8 mouse cellular contexts compared by ENCODE assay signal in genomic region chr7:126896912-126897311, GRCm38 (mm10). TPM values are rescaled to one million over a fixed set of nuclear protein-coding genes. Genes with fewer than 3 reads are reported as not detected.
DNase-seq lines count a peak whose midpoint lies in the region; ATAC-seq lines count a peak whose summit lies in the region.
"Had no signal": no experiment of that assay in that cellular context is flagged by ENCODE, and none has a peak within 500 bp of the region (broad histone marks: within the 10 kb centered on the region; RNA-seq: fewer than 3 reads in every experiment).

No protein-coding gene starts in this region.

- H3K4me1 ChIP-seq in lung, embryonic 16.5 days (replicated peaks; ENCODE audit: control insufficient read depth, insufficient read depth, low read length), result peaks cover 10% of the 10 kb centered on the region; the same call in 1 of the 2 replicates
- peaks cover 19% of the 10 kb centered on the region for H3K4me1 ChIP-seq in hindbrain, embryonic 13.5 days (replicated peaks)
- H3K4me1 ChIP-seq in neural tube, embryonic 14.5 days (ENCODE audit: control insufficient read depth, insufficient read depth, low read length), result peaks cover 11% of the 10 kb centered on the region; the same call in 1 of the 2 replicates

- ATAC-seq in lung, embryonic 16.5 days (ENCODE audit: low read depth), result no peak
- ATAC-seq in erythroid progenitor cell, adult 5-6 weeks (replicated peaks; ENCODE audit: low FRiP score, poor library complexity, severe bottlenecking), result peak; percentile 0; the same call in 1 of the 2 replicates
- no peak for ATAC-seq in hindbrain, embryonic 13.5 days (ENCODE audit: low FRiP score)
- ATAC-seq in neural tube, embryonic 14.5 days (ENCODE audit: low read depth), result no peak
- ATAC-seq: activated CD4-positive, CD25-positive, alpha-beta regulatory T cell, adult 4 months had no signal

- H3K27me3 ChIP-seq in lung, embryonic 16.5 days (ENCODE audit: control insufficient read depth, insufficient read depth, low read depth, low read length), result no peaks in the 10 kb centered on the region
- H3K27me3 ChIP-seq in hindbrain, embryonic 13.5 days, result no peaks in the 10 kb centered on the region
- no peaks in the 10 kb centered on the region for H3K27me3 ChIP-seq in neural tube, embryonic 14.5 days (ENCODE audit: control insufficient read depth, insufficient read depth, low read length)

- no peak overlapping the region for H3K4me3 ChIP-seq in lung, embryonic 16.5 days (ENCODE audit: low read length)
- H3K4me3 ChIP-seq in hindbrain, embryonic 13.5 days, result no peak overlapping the region
- H3K4me3 ChIP-seq in neural tube, embryonic 14.5 days (ENCODE audit: low read depth, low read length), result peak overlapping the region; percentile 66; the same call in 1 of the 2 replicates

- DNase-seq in lung, postnatal 4 days, result no peak
- DNase-seq in embryo, embryonic 9.5 days (ENCODE audit: extremely low spot score), result no peak
- DNase-seq in spleen, adult 12 weeks (ENCODE audit: low spot score), result no peak

- no peak overlapping the region; the same call in 1 of the 2 replicates for H3K27ac ChIP-seq in lung, embryonic 16.5 days (ENCODE audit: low read length)
- H3K27ac ChIP-seq in hindbrain, embryonic 13.5 days, result no peak overlapping the region
- no peak overlapping the region for H3K27ac ChIP-seq in neural tube, embryonic 14.5 days (ENCODE audit: low read depth, low read length)

- peak overlapping the region; percentile 82; the same call in 1 of the 2 replicates for H3K9ac ChIP-seq in lung, embryonic 16.5 days (ENCODE audit: low read length)
- H3K9ac ChIP-seq in hindbrain, embryonic 13.5 days, result peak overlapping the region; percentile 87; the same call in 1 of the 2 replicates
- no peak overlapping the region for H3K9ac ChIP-seq in neural tube, embryonic 14.5 days (replicated peaks; ENCODE audit: low read depth, low read length)

- no peaks in the 10 kb centered on the region for H3K36me3 ChIP-seq in lung, embryonic 16.5 days (ENCODE audit: control insufficient read depth, insufficient read depth, low read length)
- H3K36me3 ChIP-seq in hindbrain, embryonic 13.5 days, result no peaks in the 10 kb centered on the region; the same call in 1 of the 2 replicates
- no peaks in the 10 kb centered on the region for H3K36me3 ChIP-seq in neural tube, embryonic 14.5 days (ENCODE audit: control insufficient read depth, insufficient read depth, low read length)

- peak overlapping the region; percentile 78 for H3K4me2 ChIP-seq in lung, embryonic 16.5 days (ENCODE audit: low read depth, low read length)
- peak overlapping the region; percentile 73; the same call in 1 of the 2 replicates for H3K4me2 ChIP-seq in hindbrain, embryonic 13.5 days
- H3K4me2 ChIP-seq in neural tube, embryonic 14.5 days (ENCODE audit: low read depth, low read length), result no peak overlapping the region

- H3K9me3 ChIP-seq in lung, embryonic 16.5 days (ENCODE audit: control insufficient read depth, low read length), result no peaks in the 10 kb centered on the region
- H3K9me3 ChIP-seq in hindbrain, embryonic 13.5 days, result no peaks in the 10 kb centered on the region
- H3K9me3 ChIP-seq in neural tube, embryonic 14.5 days (ENCODE audit: control insufficient read depth, low read length), result no peaks in the 10 kb centered on the region

- WGBS in lung, embryonic 16.5 days, result 73% methylated on average over 5 of the region's 5 CpGs
- WGBS in hindbrain, embryonic 13.5 days, result 91% methylated on average over 5 of the region's 5 CpGs
- WGBS in neural tube, embryonic 14.5 days, result 87% methylated on average over 5 of the region's 5 CpGs

RNA-seq across cellular contexts. Expression of gene Taok2, which starts 12.4 kb away (rescaled TPM):
- 55.8 and 58.3 TPM in 2 replicates for polyA plus RNA-seq in lung, embryonic 16.5 days (2015; fragmentation: Nextera tagmentation; extraction: Ambion mirVana)
- total RNA-seq in erythroid progenitor cell, adult 5-6 weeks (2015; ENCODE audit: low replicate concordance), result 23.1 and 38.2 TPM in 2 replicates
- 65.6 and 76.2 TPM in 2 replicates for total RNA-seq in erythroid progenitor cell, adult 5-6 weeks (2017; ENCODE audit: low replicate concordance)
- 57.2 and 57.4 TPM in 2 replicates for polyA plus RNA-seq in hindbrain, embryonic 13.5 days (2015; fragmentation: Nextera tagmentation; extraction: Ambion mirVana)
- polyA plus RNA-seq in neural tube, embryonic 14.5 days (2014; fragmentation: Nextera tagmentation; extraction: Ambion mirVana), result 28.9 and 36.5 TPM in 2 replicates

RNA-seq across cellular contexts. Expression of gene Tmem219, which starts 25.8 kb away (rescaled TPM):
- 28.4 and 30.8 TPM in 2 replicates for polyA plus RNA-seq in lung, embryonic 16.5 days (2015; fragmentation: Nextera tagmentation; extraction: Ambion mirVana)
- 3.2 and 5.4 TPM in 2 replicates for total RNA-seq in erythroid progenitor cell, adult 5-6 weeks (2015; ENCODE audit: low replicate concordance)
- total RNA-seq in erythroid progenitor cell, adult 5-6 weeks (2017; ENCODE audit: low replicate concordance), result 4.0 and 10.4 TPM in 2 replicates
- 26.3 and 28.4 TPM in 2 replicates for polyA plus RNA-seq in hindbrain, embryonic 13.5 days (2015; fragmentation: Nextera tagmentation; extraction: Ambion mirVana)
- polyA plus RNA-seq in neural tube, embryonic 14.5 days (2014; fragmentation: Nextera tagmentation; extraction: Ambion mirVana), result 29.4 and 32.2 TPM in 2 replicates

RNA-seq across cellular contexts. Expression of gene Kctd13, which starts 31.8 kb away (rescaled TPM):
- polyA plus RNA-seq in lung, embryonic 16.5 days (2015; fragmentation: Nextera tagmentation; extraction: Ambion mirVana), result 11.7 and 12.3 TPM in 2 replicates
- total RNA-seq in erythroid progenitor cell, adult 5-6 weeks (2015; ENCODE audit: low replicate concordance), result 21.6 TPM in 1 of 2 replicates, not detected in the other
- total RNA-seq in erythroid progenitor cell, adult 5-6 weeks (2017; ENCODE audit: low replicate concordance), result 0.53 and 3.3 TPM in 2 replicates
- polyA plus RNA-seq in hindbrain, embryonic 13.5 days (2015; fragmentation: Nextera tagmentation; extraction: Ambion mirVana), result 98.7 and 101 TPM in 2 replicates
- polyA plus RNA-seq in neural tube, embryonic 14.5 days (2014; fragmentation: Nextera tagmentation; extraction: Ambion mirVana), result 92.9 and 103 TPM in 2 replicates

RNA-seq across cellular contexts. Expression of gene Ino80e, which starts 34.7 kb away (rescaled TPM):
- polyA plus RNA-seq in lung, embryonic 16.5 days (2015; fragmentation: Nextera tagmentation; extraction: Ambion mirVana), result 76.5 and 89.3 TPM in 2 replicates
- 19.1 and 20.1 TPM in 2 replicates for total RNA-seq in erythroid progenitor cell, adult 5-6 weeks (2015; ENCODE audit: low replicate concordance)
- 20.2 and 30.4 TPM in 2 replicates for total RNA-seq in erythroid progenitor cell, adult 5-6 weeks (2017; ENCODE audit: low replicate concordance)
- polyA plus RNA-seq in hindbrain, embryonic 13.5 days (2015; fragmentation: Nextera tagmentation; extraction: Ambion mirVana), result 81.8 and 89.4 TPM in 2 replicates
- polyA plus RNA-seq in neural tube, embryonic 14.5 days (2014; fragmentation: Nextera tagmentation; extraction: Ambion mirVana), result 86.7 and 92.4 TPM in 2 replicates

RNA-seq across cellular contexts. Expression of gene Hirip3, which starts 35.1 kb away (rescaled TPM):
- polyA plus RNA-seq in lung, embryonic 16.5 days (2015; fragmentation: Nextera tagmentation; extraction: Ambion mirVana), result 30.3 and 32.3 TPM in 2 replicates
- total RNA-seq in erythroid progenitor cell, adult 5-6 weeks (2015; ENCODE audit: low replicate concordance), result 50.8 and 63.3 TPM in 2 replicates
- total RNA-seq in erythroid progenitor cell, adult 5-6 weeks (2017; ENCODE audit: low replicate concordance), result 193 and 296 TPM in 2 replicates
- 20.2 and 25.7 TPM in 2 replicates for polyA plus RNA-seq in hindbrain, embryonic 13.5 days (2015; fragmentation: Nextera tagmentation; extraction: Ambion mirVana)
- 11.0 and 15.2 TPM in 2 replicates for polyA plus RNA-seq in neural tube, embryonic 14.5 days (2014; fragmentation: Nextera tagmentation; extraction: Ambion mirVana)
